Mouse (Mus musculus) C2C12 (cell line): ENCODE measurements at regions not wholly inside any gene's neighbourhood (a gene's known extent, or its start where the extent isn't known, plus 50 kb on each side); places are given as distances from the start of the nearest gene placed in this dataset.
"Not testable (repeated sequence)": the region's sequence is repeated elsewhere in the genome, so short reads cannot be mapped to it uniquely, and the experiment has no call there.

Experiments
- CEBPB ChIP-seq: IDR thresholded peaks from one replicate; pipeline ENCODE4 v1.6.1; 2011; ENCODE audit warnings: low read depth, mild to moderate bottlenecking, control low read depth, moderate library complexity
- CTCF ChIP-seq: IDR thresholded peaks from one replicate; pipeline ENCODE4 v1.5.1; 2011; ENCODE audit not compliant: control insufficient read depth, insufficient read depth, insufficient read length
- MAX ChIP-seq: IDR thresholded peaks from one replicate; pipeline ENCODE4 v1.6.1; 2011; ENCODE audit warnings: mild to moderate bottlenecking, control low read depth
- MYOD1 ChIP-seq: IDR thresholded peaks from one replicate; pipeline ENCODE4 v1.6.1; 2011; ENCODE audit warnings: low read depth; ENCODE audit not compliant: control insufficient read depth, insufficient read length
- MYOG ChIP-seq: IDR thresholded peaks from one replicate; pipeline ENCODE4 v1.6.1; 2011; ENCODE audit not compliant: control insufficient read depth, insufficient read length; ENCODE audit errors: extremely low read depth
- USF1 ChIP-seq: IDR thresholded peaks from one replicate; pipeline ENCODE4 v1.6.1; 2011; ENCODE audit warnings: low read depth, mild to moderate bottlenecking, control low read depth, moderate library complexity

GRCm38 (mm10) chr10:54667791-54668190 is 591.4 kb upstream of the Man1a start:
- not testable (repeated sequence) for TF ChIP-seq CTCF, MYOG, MYOD1, CEBPB, USF1, MAX
